Mouse (Mus musculus) monocyte, adult 2 months (primary cell): ENCODE measurements around the gene Pimreg.

Experiments used
- DNase-seq, 2 experiments: peaks; one replicate each; pipeline ENCODE4 v3.0.0; 2022; ENCODE audit warnings: low spot score in 2 of 2, low read depth in 1 of 2

Gene Pimreg

DNA sequence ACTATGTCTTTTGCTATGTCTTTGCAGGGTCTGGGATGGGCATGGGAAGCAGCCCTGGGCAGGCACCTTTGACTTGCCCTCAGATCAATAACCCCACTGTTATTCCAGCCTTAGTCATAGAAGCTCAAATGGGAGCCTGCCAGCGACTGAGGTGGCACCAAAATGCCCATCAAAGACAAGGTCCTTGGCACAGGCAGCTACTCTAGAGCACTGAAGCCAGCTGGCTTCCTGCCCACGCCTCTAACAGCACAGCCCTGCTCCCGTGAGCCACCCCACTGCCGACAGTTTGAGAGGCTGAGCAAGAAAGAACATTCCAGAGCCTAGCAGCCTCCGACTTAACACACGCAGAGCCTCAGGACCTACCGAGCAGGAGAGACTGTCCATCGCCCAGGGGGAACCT, 23.3 kb downstream of the Pimreg start:
- no peak for DNase-seq

GRCm38 (mm10) chr11:72066330-72066729, 24.5 kb downstream of the Pimreg start:
- no peak for DNase-seq

DNA sequence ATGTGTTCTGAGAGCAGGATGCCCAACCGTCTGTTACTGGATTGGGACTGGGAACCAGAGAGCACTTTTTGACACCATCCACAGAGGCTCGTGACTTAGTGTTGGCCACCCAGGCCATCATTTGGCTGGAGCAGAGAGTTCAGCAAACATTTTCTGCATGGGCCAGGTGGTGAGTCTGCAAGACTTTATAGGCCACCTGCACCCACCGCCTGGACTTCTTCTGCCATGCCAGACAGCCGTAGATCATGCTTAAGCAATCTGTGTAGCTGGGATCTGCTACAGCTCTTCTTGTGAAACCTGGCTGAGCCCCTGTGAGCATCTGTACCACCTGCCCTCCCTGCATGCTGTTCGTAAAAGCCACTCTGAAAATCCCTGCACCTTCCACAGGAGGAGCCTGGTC, 25.5 kb downstream of the Pimreg start:
- DNase-seq = no peak

GRCm38 (mm10) chr11:72068026-72068425, 26.2 kb downstream of the Pimreg start:
- DNase-seq = no peak

DNA sequence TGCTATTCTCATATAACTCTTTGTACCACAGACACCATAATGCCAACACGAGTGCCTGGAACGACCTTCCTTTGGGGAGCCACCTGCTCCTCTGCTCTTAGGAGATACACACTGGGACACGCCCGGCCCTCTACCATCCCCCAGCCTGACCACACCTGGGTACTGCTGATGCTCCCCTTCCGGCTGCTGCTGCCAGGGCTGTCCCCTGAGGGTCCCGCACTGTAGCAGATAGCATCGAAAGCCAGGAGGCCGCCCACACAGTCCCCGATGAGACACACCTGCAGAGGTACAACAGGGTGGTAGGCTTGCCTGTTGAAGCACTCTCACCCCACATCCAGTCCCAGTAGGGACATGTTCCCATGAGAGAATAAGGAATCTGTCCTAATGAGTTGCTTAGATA, 28.9 kb downstream of the Pimreg start:
- no peak for DNase-seq

DNA sequence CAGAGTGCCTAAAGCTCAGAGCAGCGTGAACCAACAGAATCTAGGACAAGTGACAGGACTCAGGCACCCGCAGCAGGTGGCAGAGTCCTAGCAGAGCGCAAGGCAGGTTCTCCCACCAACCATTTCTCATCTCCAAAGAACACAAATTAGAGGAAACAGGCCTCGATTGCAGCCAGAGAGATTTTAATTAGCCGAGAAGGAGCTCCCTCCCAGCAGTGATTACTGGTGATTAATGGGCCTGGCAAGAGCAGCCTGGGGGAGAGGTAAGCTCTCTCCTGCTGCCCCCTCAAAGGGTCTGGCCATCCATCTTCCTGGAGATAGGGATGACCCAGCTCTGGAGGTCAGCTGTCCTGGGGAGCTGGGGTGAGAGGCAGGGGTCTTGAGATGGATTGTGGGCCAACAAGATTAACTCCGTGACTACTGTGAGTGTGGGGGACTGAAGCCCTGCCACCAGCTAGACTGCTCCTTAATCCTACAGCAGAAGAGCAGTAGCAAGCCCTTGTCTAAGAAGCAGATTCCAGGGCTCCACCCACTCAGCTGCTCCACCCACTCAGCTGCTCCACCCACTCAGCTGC, 30.6 kb downstream of the Pimreg start:
- DNase-seq = no peak

DNA sequence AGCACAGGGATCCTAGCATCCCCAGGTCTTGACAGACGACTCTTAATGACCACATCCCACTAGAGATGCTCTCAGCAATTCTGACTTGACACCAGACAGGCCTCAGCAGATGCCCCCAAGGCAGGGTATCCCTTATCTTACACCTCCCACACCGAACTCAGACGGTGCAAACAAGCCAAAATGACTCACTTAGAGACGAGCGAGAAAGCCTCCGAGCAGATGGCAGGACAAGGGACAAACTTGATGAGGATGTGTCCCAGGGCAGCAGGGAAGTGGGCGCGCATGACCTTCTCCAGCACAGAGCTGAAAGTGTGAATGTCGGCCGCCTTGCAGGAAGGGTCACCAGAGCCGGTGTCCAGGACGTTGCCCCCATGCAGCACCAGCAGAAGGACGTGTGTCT, 32.4 kb downstream of the Pimreg start:
- DNase-seq = no peak

GRCm38 (mm10) chr11:72078056-72078455, 36.2 kb downstream of the Pimreg start:
- no peak for DNase-seq

DNA sequence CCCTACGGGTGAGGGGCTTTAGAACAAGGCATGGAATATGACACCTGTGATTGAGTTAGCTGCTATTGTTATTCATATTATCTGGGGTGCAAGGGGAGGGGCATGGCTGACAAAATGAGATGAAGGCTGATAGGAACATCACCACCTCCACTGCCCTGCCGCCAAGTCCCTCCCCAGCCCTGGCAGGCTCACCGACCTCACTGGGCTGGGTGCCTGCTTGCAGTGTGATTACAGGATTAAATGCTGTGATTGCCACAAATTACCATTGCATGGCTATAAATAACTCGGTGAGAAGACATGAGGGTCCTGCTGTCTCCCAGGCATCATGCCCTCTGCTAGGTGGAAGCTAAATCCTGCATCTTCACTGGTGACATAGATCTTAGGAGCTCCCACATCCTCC, 36.8 kb downstream of the Pimreg start:
- DNase-seq = no peak

DNA sequence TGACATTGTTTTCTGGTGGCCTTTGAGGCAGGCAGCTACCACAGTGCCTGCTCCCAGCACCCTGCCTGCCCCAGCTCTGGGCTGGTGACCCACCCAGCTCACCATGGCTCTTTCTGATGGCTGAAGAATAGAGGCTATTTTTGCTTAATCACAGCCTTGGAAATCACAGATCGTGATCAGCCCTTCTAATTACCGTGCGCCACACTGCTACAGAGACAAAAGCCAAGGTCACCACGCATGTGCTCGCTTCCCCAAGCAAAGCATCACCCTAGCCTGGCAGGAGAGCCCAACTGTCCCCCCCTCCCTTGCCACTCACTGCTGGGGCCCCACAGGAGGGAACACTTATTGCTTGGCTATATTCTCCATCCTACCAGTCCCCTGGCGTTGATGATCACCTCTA, 38.6 kb downstream of the Pimreg start:
- no peak for DNase-seq

- DNase-seq = no peak
Measured at GRCm38 (mm10) chr11:72082601-72083000, 40.8 kb downstream of the Pimreg start.

- DNase-seq = no peak
Measured at GRCm38 (mm10) chr11:72084337-72084736, 42.5 kb downstream of the Pimreg start.

DNA sequence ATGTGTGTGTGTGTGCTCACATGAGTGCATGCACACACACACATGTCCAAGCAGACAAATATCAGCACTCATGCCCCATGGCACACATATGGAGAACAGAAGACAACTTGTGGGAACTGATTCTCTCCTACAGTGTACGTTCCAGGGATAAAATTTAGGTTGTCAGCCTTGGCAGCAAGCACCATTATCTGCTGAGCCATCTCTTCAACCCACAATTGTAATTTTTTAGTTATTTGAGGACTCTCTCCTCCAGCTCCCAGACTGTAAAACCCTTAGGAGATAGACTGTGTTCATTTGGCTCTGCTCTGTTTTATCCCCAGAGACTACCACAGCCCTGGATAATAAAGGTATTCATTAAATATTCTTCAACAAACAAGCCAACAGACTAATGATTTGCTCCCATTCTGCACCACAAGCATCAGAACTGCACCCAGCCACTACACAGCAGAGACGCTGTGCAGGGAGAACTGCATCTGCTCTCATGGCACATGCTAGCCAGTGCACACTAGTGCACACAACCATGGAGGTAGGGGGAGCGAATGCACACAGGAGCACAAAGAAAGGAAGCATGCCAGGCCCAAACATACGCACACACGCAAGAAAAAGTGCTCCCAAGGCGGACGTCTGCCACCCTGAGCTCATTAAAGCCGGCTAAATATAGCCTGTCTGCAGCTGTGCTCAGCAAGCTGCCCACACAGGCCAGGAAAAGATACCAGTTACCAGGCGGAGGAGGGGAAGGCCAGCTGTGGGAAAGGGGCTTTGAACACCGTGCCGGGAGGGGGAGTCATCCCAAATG, 44.6 kb downstream of the Pimreg start:
- DNase-seq = no peak

- no peak for DNase-seq
Measured at GRCm38 (mm10) chr11:72092390-72092789, 50.6 kb downstream of the Pimreg start.

DNA sequence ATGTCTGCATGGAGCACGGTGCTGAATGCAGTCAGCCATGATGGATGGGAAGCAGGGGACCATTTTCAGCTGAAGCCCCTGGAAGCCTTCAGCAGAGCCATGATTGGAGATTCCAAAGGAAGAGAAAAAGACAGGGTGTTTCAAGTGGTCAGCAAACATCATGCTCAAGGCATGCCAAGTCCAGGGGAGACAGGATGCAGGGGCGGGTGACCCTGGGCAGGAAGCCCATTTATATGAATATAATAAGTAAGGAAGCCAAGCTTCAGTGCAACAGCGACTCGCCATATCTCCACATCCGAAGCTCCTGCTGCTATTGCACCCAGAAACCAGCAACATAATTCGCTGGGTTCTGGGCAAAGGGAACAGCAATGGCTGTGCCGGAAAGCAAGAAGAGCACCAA, 52.6 kb downstream of the Pimreg start:
- no peak for DNase-seq

GRCm38 (mm10) chr11:72095994-72096393, 54.2 kb downstream of the Pimreg start:
- DNase-seq = no peak
